Mouse (Mus musculus) myocyte (in vitro differentiated cells): ENCODE data around the gene Stoml1.
A peak's percentile ranks its signal among the peaks of the same experiment; 100 is the strongest.

Experiments
- CEBPB ChIP-seq: IDR thresholded peaks from 2 replicates; pipeline ENCODE4 v1.6.1; 2011; ENCODE audit warnings: mild to moderate bottlenecking, moderate library complexity; ENCODE audit not compliant: poor library complexity, insufficient read depth, severe bottlenecking
- E2F4 ChIP-seq: IDR thresholded peaks from one replicate; pipeline ENCODE4 v1.6.1; 2011; ENCODE audit warnings: mild to moderate bottlenecking, control low read depth, moderate library complexity; ENCODE audit not compliant: insufficient read depth
- MAX ChIP-seq: IDR thresholded peaks from one replicate; pipeline ENCODE4 v1.6.1; 2011; ENCODE audit warnings: low read depth, mild to moderate bottlenecking, control low read depth
- POLR2A ChIP-seq: IDR thresholded peaks from one replicate; pipeline ENCODE4 v1.6.1; 2011; ENCODE audit warnings: low read depth, mild to moderate bottlenecking, control low read depth, moderate library complexity; ENCODE audit not compliant: insufficient read length
- POLR2AphosphoS2 ChIP-seq: IDR thresholded peaks from one replicate; pipeline ENCODE4 v1.6.1; 2011; ENCODE audit warnings: low read depth, control low read depth; ENCODE audit not compliant: insufficient read length
- REST ChIP-seq: IDR thresholded peaks from one replicate; pipeline ENCODE4 v1.6.1; 2011; ENCODE audit warnings: mild to moderate bottlenecking, control low read depth, moderate library complexity; ENCODE audit not compliant: insufficient read depth, insufficient read length
- SRF ChIP-seq: IDR thresholded peaks from one replicate; pipeline ENCODE4 v1.6.1; 2011; ENCODE audit warnings: low read depth; ENCODE audit not compliant: control insufficient read depth, insufficient read length
- TCF12 ChIP-seq: IDR thresholded peaks from one replicate; pipeline ENCODE4 v1.6.1; 2011; ENCODE audit warnings: mild to moderate bottlenecking, control low read depth; ENCODE audit not compliant: poor library complexity, insufficient read depth, severe bottlenecking
- TCF3 ChIP-seq: IDR thresholded peaks from one replicate; pipeline ENCODE4 v1.6.1; 2011; ENCODE audit warnings: low read depth, control low read depth; ENCODE audit not compliant: insufficient read length
- USF1 ChIP-seq: IDR thresholded peaks from one replicate; pipeline ENCODE4 v1.6.1; 2011; ENCODE audit warnings: low read depth, mild to moderate bottlenecking, control low read depth, moderate library complexity

DNA sequence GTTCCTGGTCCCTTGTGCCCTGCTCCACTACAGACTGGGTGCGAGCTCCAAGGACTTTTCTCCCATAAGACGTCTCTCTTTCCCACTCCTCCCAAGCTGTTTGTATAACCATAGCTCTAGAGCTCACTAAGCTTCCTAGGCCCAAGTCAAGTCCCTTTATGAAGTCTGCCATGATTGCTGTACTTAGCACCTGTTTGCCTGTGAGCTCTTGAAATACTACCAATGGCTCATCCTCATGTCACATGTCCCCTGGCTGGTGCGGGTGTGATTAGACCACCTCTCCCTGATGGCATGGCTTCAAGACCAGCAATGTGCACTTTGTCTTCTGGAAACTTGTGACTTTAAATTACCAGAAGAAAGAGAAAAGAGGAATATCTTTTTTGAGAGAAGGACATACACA lies 42.4 kb downstream of the Stoml1 start:
- TF ChIP-seq POLR2A (no peak), E2F4 (no peak), USF1 (peak; percentile 29), MAX (no peak), TCF3 (no peak), POLR2AphosphoS2 (no peak), SRF (no peak), REST (no peak), CEBPB (no peak), TCF12 (no peak)
